Mouse (Mus musculus) NIH3T3 (cell line): ENCODE measurements around the gene Xpnpep2.
A peak's percentile ranks its signal among the peaks of the same experiment; 100 is the strongest.

Source experiments
- DNase-seq: peaks from one replicate; pipeline ENCODE4 v3.0.0-alpha.2; 2012; ENCODE audit warnings: low read depth

The Xpnpep2 gene

GRCm38 (mm10) chrX:48126903-48127476 lies 18.5 kb downstream of the Xpnpep2 start:
- no peak for DNase-seq

GRCm38 (mm10) chrX:48127502-48128218 lies 19.1 kb downstream of the Xpnpep2 start:
- no peak for DNase-seq

GRCm38 (mm10) chrX:48129167-48129566 lies 20.6 kb downstream of the Xpnpep2 start:
- no peak for DNase-seq

GRCm38 (mm10) chrX:48136935-48137334 lies 28.4 kb downstream of the Xpnpep2 start:
- no peak for DNase-seq

GRCm38 (mm10) chrX:48138011-48138410 lies 29.5 kb downstream of the Xpnpep2 start:
- no peak for DNase-seq

- no peak for DNase-seq
These were observed 30.2 kb downstream of the Xpnpep2 start for GRCm38 (mm10) chrX:48138539-48139275.

GRCm38 (mm10) chrX:48139368-48140285 lies 31.1 kb downstream of the Xpnpep2 start:
- no peak for DNase-seq

GRCm38 (mm10) chrX:48140286-48140877 lies 31.9 kb downstream of the Xpnpep2 start:
- DNase-seq, result no peak

GRCm38 (mm10) chrX:48141481-48141880 lies 33.0 kb downstream of the Xpnpep2 start:
- DNase-seq, result no peak

GRCm38 (mm10) chrX:48143415-48144335 lies 35.1 kb downstream of the Xpnpep2 start:
- no peak for DNase-seq

GRCm38 (mm10) chrX:48146262-48146661 lies 37.7 kb downstream of the Xpnpep2 start, which contains the start of gene Sash3:
Gene Sash3 (plus strand): TSS chrX:48146436.
- DNase-seq, result no peak

- DNase-seq, result no peak
These were observed 38.7 kb downstream of the Xpnpep2 start for GRCm38 (mm10) chrX:48147226-48147625.

GRCm38 (mm10) chrX:48147741-48148186 lies 39.2 kb downstream of the Xpnpep2 start:
- DNase-seq, result no peak

- no peak for DNase-seq
These were observed 43.6 kb downstream of the Xpnpep2 start for GRCm38 (mm10) chrX:48152106-48152505.

- no peak for DNase-seq
These were observed 44.9 kb downstream of the Xpnpep2 start for GRCm38 (mm10) chrX:48153414-48153813.

GRCm38 (mm10) chrX:48153949-48154348 lies 45.4 kb downstream of the Xpnpep2 start:
- DNase-seq, result no peak

GRCm38 (mm10) chrX:48155489-48155888 lies 47.0 kb downstream of the Xpnpep2 start:
- no peak for DNase-seq

GRCm38 (mm10) chrX:48157396-48157795 lies 48.9 kb downstream of the Xpnpep2 start:
- DNase-seq, result no peak

- peak; percentile 5 for DNase-seq
These were observed 49.8 kb downstream of the Xpnpep2 start for GRCm38 (mm10) chrX:48158229-48158919.

GRCm38 (mm10) chrX:48169892-48170291 lies 61.4 kb downstream of the Xpnpep2 start:
- DNase-seq, result no peak
